Mouse (Mus musculus) C2C12 (cell line): Measurements from ENCODE around the gene Slc25a53. TPM values are rescaled to one million over a fixed set of nuclear protein-coding genes. Genes with fewer than 3 reads are reported as not detected.

Experiments
- H3K27me3 ChIP-seq: one replicate; pipeline ENCODE4 v1.6.1; 2011; ENCODE audit not compliant: control insufficient read depth, insufficient read depth, insufficient read length
- H3K36me3 ChIP-seq: one replicate; pipeline ENCODE4 v1.6.1; 2011; ENCODE audit not compliant: control insufficient read depth, insufficient read depth
- H3K4me3 ChIP-seq: one replicate; pipeline ENCODE4 v1.5.1; 2011; ENCODE audit warnings: mild to moderate bottlenecking, control low read depth; ENCODE audit not compliant: poor library complexity, insufficient read depth, severe bottlenecking
- H3K79me2 ChIP-seq: one replicate; pipeline ENCODE4 v1.6.1; 2011; ENCODE audit not compliant: control insufficient read depth, insufficient read depth
- H3K79me3 ChIP-seq: one replicate; pipeline ENCODE4 v1.6.1; 2011; ENCODE audit warnings: low read depth, control low read depth
- H3ac ChIP-seq: one replicate; pipeline ENCODE3; 2011; ENCODE audit warnings: low read depth; ENCODE audit not compliant: control insufficient read depth, insufficient read length
- CEBPB ChIP-seq: IDR thresholded peaks from one replicate; pipeline ENCODE4 v1.6.1; 2011; ENCODE audit warnings: low read depth, mild to moderate bottlenecking, control low read depth, moderate library complexity
- CTCF ChIP-seq: IDR thresholded peaks from one replicate; pipeline ENCODE4 v1.5.1; 2011; ENCODE audit not compliant: control insufficient read depth, insufficient read depth, insufficient read length
- FOSL1 ChIP-seq: IDR thresholded peaks from one replicate; pipeline ENCODE4 v1.8.0; 2011; ENCODE audit warnings: mild to moderate bottlenecking, low read length; ENCODE audit not compliant: poor library complexity, insufficient read depth, severe bottlenecking
- MAX ChIP-seq: IDR thresholded peaks from one replicate; pipeline ENCODE4 v1.6.1; 2011; ENCODE audit warnings: mild to moderate bottlenecking, control low read depth
- MYOD1 ChIP-seq: IDR thresholded peaks from one replicate; pipeline ENCODE4 v1.6.1; 2011; ENCODE audit warnings: low read depth; ENCODE audit not compliant: control insufficient read depth, insufficient read length
- MYOG ChIP-seq: IDR thresholded peaks from one replicate; pipeline ENCODE4 v1.6.1; 2011; ENCODE audit not compliant: control insufficient read depth, insufficient read length; ENCODE audit errors: extremely low read depth
- USF1 ChIP-seq: IDR thresholded peaks from one replicate; pipeline ENCODE4 v1.6.1; 2011; ENCODE audit warnings: low read depth, mild to moderate bottlenecking, control low read depth, moderate library complexity
- polyA plus RNA-seq: library from polyadenylated mRNA; unstranded; fragments of >200 nt; fragmentation: generic; extraction: Trizol; gene quantifications from one replicate; pipeline ENCODE4 v1.2.1, GENCODE M21; 2012; ENCODE audit warnings: missing spikeins

The Slc25a53 gene
- polyA plus RNA-seq, 1 experiment = 1.6 TPM

DNA sequence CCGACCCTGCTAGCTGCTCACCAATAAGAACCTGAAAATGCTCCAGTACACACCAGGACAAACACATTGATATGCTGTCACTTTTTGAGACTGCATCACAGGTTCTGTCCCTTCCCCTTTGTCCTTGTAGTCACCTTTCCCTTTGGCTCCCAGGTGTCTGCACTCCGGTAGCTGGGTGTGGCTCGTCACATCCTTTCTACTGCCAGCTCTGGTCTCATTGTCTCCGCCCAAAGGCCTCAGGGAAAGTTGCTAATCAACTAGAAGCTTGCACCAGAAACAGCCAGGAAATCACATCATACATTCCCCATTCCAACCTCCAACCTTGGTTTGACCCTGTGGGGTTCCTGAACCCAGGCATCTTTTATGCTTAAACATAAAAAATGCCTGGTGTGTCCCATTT, 3.8 kb downstream of the Slc25a53 start:
- Histone ChIP-seq H3ac (no peak overlapping the region), H3K4me3 (no peak overlapping the region), H3K79me2 (peaks cover 18% of the 10 kb centered on the region), H3K27me3 (no peaks in the 10 kb centered on the region), H3K79me3 (peaks cover 12% of the 10 kb centered on the region), H3K36me3 (no peaks in the 10 kb centered on the region)
- no peak for TF ChIP-seq MYOG
- TF ChIP-seq MYOD1 = no peak
- no peak for TF ChIP-seq MAX
- no peak for TF ChIP-seq FOSL1
- no peak for TF ChIP-seq CTCF
- TF ChIP-seq USF1 = no peak

DNA sequence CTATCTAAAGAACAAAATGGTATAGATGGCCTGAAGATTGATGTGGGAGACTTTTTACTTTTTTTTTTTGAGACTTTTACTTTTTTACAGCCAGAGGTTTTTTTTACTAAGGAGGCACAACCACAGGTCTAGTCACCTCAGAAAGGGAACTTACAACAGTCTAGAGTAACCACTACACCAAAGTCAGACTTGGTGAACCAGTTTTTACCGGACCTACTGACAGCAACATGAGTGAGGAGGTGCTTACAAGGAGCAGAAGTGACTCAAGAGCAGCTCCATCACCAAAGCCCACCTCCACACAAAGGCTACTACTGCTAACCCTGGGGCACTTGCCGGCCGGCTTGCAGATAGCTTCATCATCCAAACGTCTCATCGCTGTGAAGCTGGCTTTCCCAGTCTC, 6.4 kb downstream of the Slc25a53 start:
- Histone ChIP-seq H3K27me3 (no peaks in the 10 kb centered on the region), H3ac (no peak overlapping the region), H3K4me3 (no peak overlapping the region), H3K79me3 (peaks cover 4% of the 10 kb centered on the region), H3K36me3 (no peaks in the 10 kb centered on the region), H3K79me2 (peaks cover 6% of the 10 kb centered on the region)
- TF ChIP-seq USF1 (no peak), MYOG (no peak), MYOD1 (no peak), FOSL1 (no peak), CEBPB (no peak), MAX (no peak), CTCF (no peak)

DNA sequence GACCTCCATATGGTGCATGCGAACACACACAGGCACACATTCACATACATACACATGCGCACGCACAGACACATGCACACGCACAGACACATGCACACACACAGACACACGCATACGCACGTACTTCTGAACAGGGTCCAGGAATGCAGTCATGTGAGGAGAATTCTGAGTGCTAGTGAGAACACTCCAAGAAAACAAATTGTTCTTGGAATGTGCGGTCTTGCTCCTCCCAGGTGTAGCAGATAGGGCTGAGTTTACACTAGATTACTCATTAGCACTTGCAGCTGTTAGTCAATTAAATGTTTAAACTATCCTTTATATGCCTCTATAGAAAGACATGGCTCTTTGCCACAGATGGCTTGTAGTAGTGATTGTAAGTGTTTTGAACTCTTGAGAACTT, 7.2 kb downstream of the Slc25a53 start:
- Histone ChIP-seq H3K36me3 (no peaks in the 10 kb centered on the region), H3K4me3 (no peak overlapping the region), H3K79me3 (peaks cover 1% of the 10 kb centered on the region), H3ac (no peak overlapping the region), H3K27me3 (no peaks in the 10 kb centered on the region), H3K79me2 (no peaks in the 10 kb centered on the region)
- TF ChIP-seq CEBPB (no peak), MYOG (no peak), MYOD1 (no peak), MAX (no peak), USF1 (no peak), FOSL1 (no peak), CTCF (no peak)

DNA sequence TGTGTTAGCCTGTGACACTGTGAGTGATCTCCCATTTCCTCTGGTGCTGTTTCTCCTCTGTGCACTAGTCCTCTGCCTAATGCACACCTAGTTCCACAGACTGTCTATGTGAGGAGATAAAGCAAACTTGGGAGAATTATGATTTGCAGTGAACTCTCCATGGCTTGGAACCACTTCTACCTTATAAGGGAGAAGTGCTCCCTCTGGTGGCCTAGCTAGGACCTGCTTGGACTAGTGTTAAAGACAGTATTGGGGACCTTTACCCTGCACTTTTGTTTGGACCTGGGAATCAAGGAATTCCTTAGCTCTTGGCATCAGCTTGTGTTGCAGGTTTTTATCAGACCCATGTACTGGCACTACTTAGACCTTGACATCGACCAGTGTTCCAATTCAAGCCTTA, 18.8 kb downstream of the Slc25a53 start:
- Histone ChIP-seq H3K79me3 (no peaks in the 10 kb centered on the region), H3ac (no peak overlapping the region), H3K27me3 (no peaks in the 10 kb centered on the region), H3K4me3 (no peak overlapping the region), H3K36me3 (no peaks in the 10 kb centered on the region), H3K79me2 (no peaks in the 10 kb centered on the region)
- TF ChIP-seq MAX (no peak), MYOG (no peak), USF1 (no peak), MYOD1 (no peak), CEBPB (no peak), CTCF (no peak), FOSL1 (no peak)

DNA sequence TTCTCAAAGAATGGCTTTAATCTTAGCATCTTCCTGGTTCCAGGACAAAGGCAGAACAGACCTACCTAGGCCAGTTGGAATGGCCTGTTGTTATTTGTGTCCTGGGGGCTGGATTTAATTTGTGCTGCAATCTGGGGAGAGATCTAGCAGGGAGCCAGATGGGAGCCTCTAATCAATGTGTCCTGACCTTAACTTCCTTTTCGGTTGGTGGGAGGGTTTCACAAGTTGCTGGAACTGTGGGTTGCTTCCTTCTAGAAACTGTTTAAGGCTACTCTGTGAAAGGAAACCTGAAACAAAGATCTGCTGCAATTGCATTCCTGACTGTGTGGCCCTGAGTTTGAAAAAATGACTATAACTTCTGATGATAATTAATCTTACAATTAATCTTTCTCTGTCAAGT, 20.4 kb downstream of the Slc25a53 start:
- Histone ChIP-seq H3K79me3 (no peaks in the 10 kb centered on the region), H3K4me3 (no peak overlapping the region), H3K36me3 (no peaks in the 10 kb centered on the region), H3ac (no peak overlapping the region), H3K27me3 (no peaks in the 10 kb centered on the region), H3K79me2 (no peaks in the 10 kb centered on the region)
- TF ChIP-seq CEBPB (no peak), MYOD1 (no peak), MAX (no peak), USF1 (no peak)

DNA sequence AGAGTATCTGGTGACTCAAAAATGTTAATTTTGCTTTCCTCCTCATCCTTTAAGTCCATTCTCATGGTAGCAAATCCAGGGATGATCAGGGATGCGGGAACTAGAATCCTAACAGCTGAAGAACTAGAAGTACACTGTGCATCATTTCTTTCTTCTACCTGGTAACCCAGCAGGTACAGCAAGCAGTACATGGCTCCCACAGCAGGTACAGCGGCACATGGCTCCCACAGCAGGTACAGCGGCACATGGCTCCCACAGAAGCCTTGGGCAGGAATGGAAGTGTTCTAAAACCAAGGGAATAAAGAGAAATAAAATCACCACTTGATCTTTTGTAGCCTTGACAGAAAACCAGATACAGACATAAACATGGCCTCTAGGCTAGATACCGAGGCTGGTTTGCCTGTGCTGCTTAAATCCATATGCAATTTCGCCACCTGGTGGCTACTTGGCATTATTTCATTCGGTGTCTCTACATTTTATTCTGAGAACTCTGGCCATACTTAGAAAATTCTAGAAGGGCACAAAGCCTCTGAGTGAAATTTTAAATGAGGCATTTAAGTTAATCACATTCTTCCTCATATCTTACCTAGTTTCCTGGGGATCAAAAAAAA, 22.9 kb downstream of the Slc25a53 start:
- Histone ChIP-seq H3K79me3 (no peaks in the 10 kb centered on the region), H3K79me2 (no peaks in the 10 kb centered on the region), H3K27me3 (no peaks in the 10 kb centered on the region), H3K4me3 (no peak overlapping the region), H3ac (no peak overlapping the region), H3K36me3 (no peaks in the 10 kb centered on the region)
- TF ChIP-seq CTCF = no peak
- no peak for TF ChIP-seq MYOD1
- TF ChIP-seq MYOG = no peak
- TF ChIP-seq CEBPB = no peak
- no peak for TF ChIP-seq MAX
- no peak for TF ChIP-seq FOSL1
- no peak for TF ChIP-seq USF1
